Mouse (Mus musculus) heart, embryonic 12.5 days (tissue): ENCODE measurements at regions not wholly inside any gene's neighbourhood (a gene's known extent, or its start where the extent isn't known, plus 50 kb on each side); places are given as distances from the start of the nearest gene placed in this dataset.

Source experiments
- ATAC-seq: fragments of 200-750 bp; cut with Nextera tagmentation; 2 replicates; pipeline ENCODE4 v1.8.0; 2017; ENCODE audit warnings: moderate TSS enrichment, moderate library complexity; ENCODE audit not compliant: insufficient number of reproducible peaks, low FRiP score
- H3K27ac ChIP-seq: fragments of 300-500 bp; sonication (generic); 2 replicates; pipeline ENCODE4 v1.5.1; 2016; ENCODE audit warnings: mild to moderate bottlenecking, moderate library complexity; ENCODE audit not compliant: poor library complexity, severe bottlenecking
- H3K27me3 ChIP-seq: fragments of 300-500 bp; sonication (generic); replicated peaks from 2 replicates; pipeline ENCODE4 v1.6.1; 2016; ENCODE audit warnings: mild to moderate bottlenecking, moderate library complexity
- H3K36me3 ChIP-seq: fragments of 300-500 bp; sonication (generic); 2 replicates; pipeline ENCODE4 v1.6.1; 2016; ENCODE audit warnings: mild to moderate bottlenecking, moderate library complexity
- H3K4me1 ChIP-seq: fragments of 300-500 bp; sonication (generic); replicated peaks from 2 replicates; pipeline ENCODE4 v1.6.1; 2016; ENCODE audit warnings: mild to moderate bottlenecking
- H3K4me2 ChIP-seq: fragments of 300-500 bp; sonication (generic); 2 replicates; pipeline ENCODE4 v1.6.1; 2016; ENCODE audit warnings: mild to moderate bottlenecking, moderate library complexity
- H3K4me3 ChIP-seq: fragments of 300-500 bp; sonication (generic); 2 replicates; pipeline ENCODE4 v1.5.1; 2016; ENCODE audit warnings: mild to moderate bottlenecking
- H3K9ac ChIP-seq: fragments of 300-500 bp; sonication (generic); 2 replicates; pipeline ENCODE4 v1.6.1; 2016; ENCODE audit warnings: mild to moderate bottlenecking, moderate library complexity
- H3K9me3 ChIP-seq: fragments of 300-500 bp; sonication (generic); replicated peaks from 2 replicates; pipeline ENCODE4 v1.6.1; 2016; ENCODE audit warnings: mild to moderate bottlenecking, moderate library complexity
- WGBS: fragments of 180-500 bp; shearing (Covaris S2); methylation state at CpG from one replicate; pipeline ENCODE4 v1.1.7; 2016; 5-methylcytosine and 5-hydroxymethylcytosine counted together

DNA sequence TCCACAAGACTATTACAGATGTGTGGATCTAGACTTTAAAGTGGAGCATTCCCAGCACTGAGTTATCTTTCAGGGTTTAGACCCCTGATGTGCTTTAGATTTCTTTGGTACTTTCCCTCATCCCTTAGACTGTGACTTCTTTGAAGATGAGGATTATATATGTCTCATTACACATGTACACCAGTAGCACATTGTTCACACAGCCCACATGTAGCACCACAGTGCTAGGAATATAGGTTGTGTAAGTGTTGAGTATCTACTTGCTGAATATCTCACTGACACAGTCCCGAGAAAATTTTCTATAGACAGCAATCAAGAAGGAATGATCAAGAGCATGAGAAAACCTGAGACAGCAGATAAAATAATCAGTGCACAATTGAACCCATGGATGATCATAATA is 243.4 kb upstream of the Brinp1 start:
- 84% methylated on average over 1 of the region's 1 CpGs for WGBS
- Histone ChIP-seq H3K9ac (no peak overlapping the region), H3K4me1 (no peaks in the 10 kb centered on the region), H3K27me3 (no peaks in the 10 kb centered on the region), H3K27ac (no peak overlapping the region), H3K9me3 (no peaks in the 10 kb centered on the region), H3K4me2 (no peak overlapping the region), H3K36me3 (no peaks in the 10 kb centered on the region), H3K4me3 (no peak overlapping the region)
- no peak for ATAC-seq

- H3K4me2 ChIP-seq = peak overlapping the region; percentile 84
- peak overlapping the region; percentile 49 for H3K4me3 ChIP-seq
- no peaks in the 10 kb centered on the region for H3K27me3 ChIP-seq
- no peak overlapping the region for H3K27ac ChIP-seq
- no peaks in the 10 kb centered on the region for H3K4me1 ChIP-seq
- H3K9ac ChIP-seq = no peak overlapping the region
- H3K9me3 ChIP-seq = no peaks in the 10 kb centered on the region
- no peaks in the 10 kb centered on the region for H3K36me3 ChIP-seq
- 85% methylated on average over 1 of the region's 1 CpGs for WGBS
- ATAC-seq = no peak
Observed at GRCm38 (mm10) chr4:69196094-69196493, 241.9 kb upstream of the Brinp1 start.

GRCm38 (mm10) chr4:69195645-69196044 is 241.4 kb upstream of the Brinp1 start:
- under 1% methylated on average over 13 of the region's 13 CpGs for WGBS
- H3K9ac ChIP-seq = peak overlapping the region; percentile 60
- no peaks in the 10 kb centered on the region for H3K27me3 ChIP-seq
- 0 out of 2 replicates have a peak, but pooled peaks have one; percentile 39 for ATAC-seq
- no peaks in the 10 kb centered on the region for H3K9me3 ChIP-seq
- H3K27ac ChIP-seq = no peak overlapping the region
- H3K4me1 ChIP-seq = no peaks in the 10 kb centered on the region
- peak overlapping the region; percentile 84 for H3K4me2 ChIP-seq
- peak overlapping the region; percentile 49 for H3K4me3 ChIP-seq
- H3K36me3 ChIP-seq = no peaks in the 10 kb centered on the region
